Mouse (Mus musculus) G1E (cell line): ENCODE results near the gene Pik3cd. TPM values are rescaled to one million over a fixed set of nuclear protein-coding genes. Genes with fewer than 3 reads are reported as not detected.
"Not testable (repeated sequence)": the region's sequence is repeated elsewhere in the genome, so short reads cannot be mapped to it uniquely, and the experiment has no call there.

ENCODE experiments used
- ATAC-seq: 2 replicates; pipeline ENCODE4 v1.8.0; 2016; ENCODE audit warnings: mild to moderate bottlenecking; ENCODE audit not compliant: insufficient number of reproducible peaks, poor library complexity, low FRiP score, severe bottlenecking; ENCODE audit errors: extremely low read depth
- DNase-seq: peaks from one replicate; pipeline ENCODE4 v3.0.0; 2012; ENCODE audit warnings: low spot score
- H3K27me3 ChIP-seq: 2 replicates; pipeline ENCODE4 v1.6.1; 2012; ENCODE audit warnings: mild to moderate bottlenecking, low read length, inconsistent platforms; ENCODE audit not compliant: insufficient read depth
- H3K36me3 ChIP-seq: replicated peaks from 2 replicates; pipeline ENCODE3; 2012; ENCODE audit warnings: mild to moderate bottlenecking, inconsistent platforms
- H3K4me1 ChIP-seq: 2 replicates; pipeline ENCODE4 v1.6.1; 2012; ENCODE audit warnings: low read depth, low read length, inconsistent platforms, mixed read lengths; ENCODE audit not compliant: insufficient read depth
- H3K4me3 ChIP-seq: 2 replicates; pipeline ENCODE4 v1.5.1; 2012; ENCODE audit warnings: low read depth, mild to moderate bottlenecking, inconsistent platforms, low read length, moderate library complexity, mixed read lengths
- H3K9me3 ChIP-seq: replicated peaks from 2 replicates; pipeline ENCODE4 v1.6.1; 2012; ENCODE audit warnings: inconsistent platforms
- CTCF ChIP-seq: IDR thresholded peaks from 2 replicates; pipeline ENCODE4 v1.5.1; 2012; ENCODE audit warnings: low read depth, low read length, inconsistent platforms, mixed read lengths
- GATA1 ChIP-seq: IDR thresholded peaks from 2 replicates; pipeline ENCODE4 v1.6.1; 2012; ENCODE audit warnings: borderline replicate concordance, low read length, inconsistent platforms, mixed read lengths
- GATA2 ChIP-seq: IDR thresholded peaks from 2 replicates; pipeline ENCODE4 v1.6.1; 2012; ENCODE audit warnings: low read depth, low read length, inconsistent platforms, borderline replicate concordance
- POLR2AphosphoS5 ChIP-seq: IDR thresholded peaks from 2 replicates; pipeline ENCODE4 v1.6.1; 2012; ENCODE audit warnings: low read depth, low read length, inconsistent platforms; ENCODE audit not compliant: insufficient replicate concordance
- TAL1 ChIP-seq: conservative IDR thresholded peaks from 2 replicates; pipeline ENCODE4 v1.6.1; 2012; ENCODE audit warnings: low read depth, low read length, inconsistent platforms, mixed read lengths
- polyA plus RNA-seq: library from polyadenylated mRNA; stranded (reverse); fragments of >175 nt; gene quantifications from 2 replicates; pipeline ENCODE4 v1.2.3, GENCODE M21; 2012
- total RNA-seq, 2 experiments: library from RNA; stranded (forward) in 1 of 2; stranded (reverse) in 1 of 2; fragments of 200-1000 nt in 1 of 2; fragments of >200 nt in 1 of 2; fragmentation: Nextera tagmentation in 1 of 2; gene quantifications; 2 replicates each; pipeline ENCODE4 v1.2.3; 2014 to 2017

Pik3cd gene
- total and polyA plus RNA-seq, 3 experiments = 17.3 to 40.3 (median 24.0) TPM

GRCm38 (mm10) chr4:149621286-149621685, 81.1 kb downstream of the Pik3cd start:
- H3K4me3 ChIP-seq = no peak overlapping the region
- no peaks in the 10 kb centered on the region for H3K9me3 ChIP-seq
- peaks cover 21% of the 10 kb centered on the region for H3K27me3 ChIP-seq
- ATAC-seq = no peak
- TF ChIP-seq POLR2AphosphoS5 (no peak), CTCF (no peak), GATA1 (no peak), TAL1 (no peak), GATA2 (no peak)
- no peaks in the 10 kb centered on the region for H3K36me3 ChIP-seq
- no peaks in the 10 kb centered on the region for H3K4me1 ChIP-seq
- DNase-seq = no peak

- no peak overlapping the region for H3K4me3 ChIP-seq
- no peaks in the 10 kb centered on the region for H3K9me3 ChIP-seq
- peaks cover 18% of the 10 kb centered on the region for H3K27me3 ChIP-seq
- DNase-seq (no peak), ATAC-seq (no peak)
- H3K4me1 ChIP-seq = no peaks in the 10 kb centered on the region
- TF ChIP-seq CTCF (no peak), POLR2AphosphoS5 (no peak), GATA2 (no peak), GATA1 (no peak), TAL1 (no peak)
- no peaks in the 10 kb centered on the region for H3K36me3 ChIP-seq
Measured at GRCm38 (mm10) chr4:149619988-149620387, 82.4 kb downstream of the Pik3cd start.

- H3K4me3 ChIP-seq, ATAC-seq, H3K36me3 ChIP-seq, H3K4me1 ChIP-seq, H3K9me3 ChIP-seq, DNase-seq, H3K27me3 ChIP-seq: not testable (repeated sequence)
Measured at GRCm38 (mm10) chr4:149616999-149617398, 85.4 kb downstream of the Pik3cd start.

DNA sequence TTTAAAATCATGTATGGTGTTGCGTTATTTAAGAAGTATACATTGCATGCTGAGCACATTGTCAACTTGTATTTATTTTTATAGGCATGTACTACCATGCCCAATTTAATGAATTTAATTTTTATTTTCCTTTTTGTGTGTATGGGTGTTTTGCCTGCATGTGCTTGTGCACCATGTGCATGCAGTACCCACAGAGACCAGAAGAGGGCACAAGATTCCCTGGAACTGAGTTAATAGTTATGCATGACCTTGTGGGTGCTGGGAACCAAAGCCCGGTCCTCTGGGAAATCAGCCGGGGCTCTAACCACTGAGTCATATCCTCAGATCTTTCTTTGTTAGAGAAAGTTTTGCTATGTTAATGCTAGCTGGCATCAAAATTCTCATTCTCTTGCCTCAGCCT, 87.5 kb downstream of the Pik3cd start:
- DNase-seq (no peak), ATAC-seq (no peak)
- TF ChIP-seq CTCF (no peak), POLR2AphosphoS5 (no peak), TAL1 (no peak), GATA1 (no peak), GATA2 (no peak)
- H3K36me3 ChIP-seq = no peaks in the 10 kb centered on the region
- no peak overlapping the region for H3K4me3 ChIP-seq
- H3K9me3 ChIP-seq = peaks cover 2% of the 10 kb centered on the region
- no peaks in the 10 kb centered on the region for H3K27me3 ChIP-seq
- H3K4me1 ChIP-seq = no peaks in the 10 kb centered on the region

DNA sequence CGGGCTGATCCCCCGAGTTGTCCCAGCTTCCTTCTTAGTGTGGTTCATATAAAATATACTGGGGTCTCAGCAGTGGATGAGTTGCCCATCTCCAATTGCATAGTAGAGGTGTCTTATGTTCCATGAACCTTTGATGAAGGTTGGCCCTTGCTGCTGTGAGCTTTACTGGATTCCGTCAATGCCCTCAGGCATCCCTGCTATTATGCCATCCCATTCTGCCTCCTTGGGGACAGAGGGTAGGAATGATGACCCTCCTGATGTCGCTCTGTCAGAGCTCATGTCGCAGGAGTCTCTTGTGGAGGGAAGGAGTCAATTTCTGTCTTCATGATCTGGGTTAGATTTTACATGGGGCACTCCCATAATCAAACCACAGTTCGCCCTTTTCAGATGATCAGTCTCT, 88.9 kb downstream of the Pik3cd start:
- not testable (repeated sequence) for H3K27me3 ChIP-seq, H3K9me3 ChIP-seq, H3K4me3 ChIP-seq, H3K4me1 ChIP-seq, H3K36me3 ChIP-seq, DNase-seq
- peak; percentile 54; the same call in 1 of the 2 replicates for ATAC-seq

GRCm38 (mm10) chr4:149611376-149612044, 90.9 kb downstream of the Pik3cd start:
- Histone ChIP-seq H3K9me3 (peaks cover 5% of the 10 kb centered on the region), H3K4me1 (no peaks in the 10 kb centered on the region), H3K27me3 (no peaks in the 10 kb centered on the region), H3K36me3 (no peaks in the 10 kb centered on the region), H3K4me3 (no peak overlapping the region)
- TF ChIP-seq GATA1 = no peak
- TF ChIP-seq CTCF = peak; percentile 27; the same call in 1 of the 2 replicates
- no peak for TF ChIP-seq POLR2AphosphoS5
- TF ChIP-seq TAL1 = no peak
- TF ChIP-seq GATA2 = no peak
- ATAC-seq (no peak), DNase-seq (no peak)

DNA sequence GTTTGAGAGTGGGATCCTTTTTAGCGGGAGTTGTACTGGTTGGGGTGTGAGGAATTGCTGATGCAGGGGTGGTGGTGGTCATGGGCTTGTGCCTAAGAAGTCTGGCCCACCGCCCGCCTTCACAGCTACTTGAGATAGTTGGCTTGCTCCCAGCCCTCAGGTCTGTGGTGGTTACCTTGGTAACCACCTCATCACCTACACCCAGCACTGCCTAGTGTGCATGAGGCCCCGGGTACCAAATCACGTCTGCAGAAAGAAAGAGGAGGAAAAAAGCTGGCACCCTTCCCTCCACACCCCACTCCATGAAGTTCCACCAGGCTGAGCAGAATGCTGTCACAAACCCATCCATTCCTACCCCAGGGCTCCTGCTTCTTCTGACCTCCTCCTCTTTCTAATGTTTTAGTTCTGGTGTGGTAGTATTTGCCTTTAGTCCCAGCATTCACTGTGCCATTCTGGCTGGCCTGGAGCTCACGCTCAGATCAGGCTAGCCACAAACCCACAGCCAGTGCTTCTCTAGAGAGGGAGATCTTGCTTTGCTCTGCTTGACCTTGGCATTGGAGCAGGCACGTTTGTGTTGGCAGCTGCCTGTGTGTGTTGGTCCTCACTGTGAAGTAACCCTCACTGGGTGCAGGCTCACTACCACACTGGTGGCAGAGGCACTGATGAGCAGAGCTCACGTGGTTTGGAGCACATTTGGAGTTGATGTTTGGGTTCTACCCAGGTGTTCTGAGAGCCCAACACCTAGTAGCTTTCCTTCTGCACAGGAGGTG, 92.9 kb downstream of the Pik3cd start:
- no peak overlapping the region for H3K4me3 ChIP-seq
- DNase-seq (no peak), ATAC-seq (no peak)
- no peaks in the 10 kb centered on the region for H3K36me3 ChIP-seq
- no peak for TF ChIP-seq TAL1
- TF ChIP-seq POLR2AphosphoS5 = no peak
- no peak for TF ChIP-seq CTCF
- TF ChIP-seq GATA1 = no peak
- no peaks in the 10 kb centered on the region for H3K27me3 ChIP-seq
- peaks cover 5% of the 10 kb centered on the region for H3K9me3 ChIP-seq
- H3K4me1 ChIP-seq = no peaks in the 10 kb centered on the region
